Mouse (Mus musculus) megakaryocyte-erythroid progenitor cell, adult 5 weeks (primary cell): ENCODE data around the gene Sycn. TPM values are rescaled to one million over a fixed set of nuclear protein-coding genes. Genes with fewer than 3 reads are reported as not detected.

Experiments
- polyA plus RNA-seq: library from polyadenylated mRNA; stranded (reverse); fragments of >175 nt; gene quantifications from 2 replicates; pipeline ENCODE4 v1.2.3, GENCODE M21; 2012

The Sycn gene
- polyA plus RNA-seq = not detected in 2 replicates

DNA sequence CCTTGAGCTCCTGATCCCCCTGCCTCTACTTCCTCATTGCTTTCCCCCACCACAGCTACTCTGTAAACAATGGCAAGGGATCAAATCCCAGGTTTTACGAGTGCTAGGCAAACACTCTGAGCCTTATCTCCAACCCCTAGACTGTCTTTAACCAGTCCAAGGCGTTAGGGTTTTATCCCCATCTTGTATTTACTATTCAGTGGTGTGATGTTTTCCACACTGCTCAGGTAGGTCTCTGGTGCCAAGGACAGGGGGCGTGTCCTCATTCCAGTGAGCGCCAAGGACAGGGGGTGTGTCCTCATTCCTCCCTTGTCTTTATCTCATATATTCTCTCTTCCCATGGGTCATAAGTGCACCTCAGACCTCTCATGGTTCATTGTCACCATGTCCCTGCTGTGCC lies at the start of gene Sycn:
Gene Sycn (plus strand): TSS at position 360 of the 400 bp plus-strand sequence.

DNA sequence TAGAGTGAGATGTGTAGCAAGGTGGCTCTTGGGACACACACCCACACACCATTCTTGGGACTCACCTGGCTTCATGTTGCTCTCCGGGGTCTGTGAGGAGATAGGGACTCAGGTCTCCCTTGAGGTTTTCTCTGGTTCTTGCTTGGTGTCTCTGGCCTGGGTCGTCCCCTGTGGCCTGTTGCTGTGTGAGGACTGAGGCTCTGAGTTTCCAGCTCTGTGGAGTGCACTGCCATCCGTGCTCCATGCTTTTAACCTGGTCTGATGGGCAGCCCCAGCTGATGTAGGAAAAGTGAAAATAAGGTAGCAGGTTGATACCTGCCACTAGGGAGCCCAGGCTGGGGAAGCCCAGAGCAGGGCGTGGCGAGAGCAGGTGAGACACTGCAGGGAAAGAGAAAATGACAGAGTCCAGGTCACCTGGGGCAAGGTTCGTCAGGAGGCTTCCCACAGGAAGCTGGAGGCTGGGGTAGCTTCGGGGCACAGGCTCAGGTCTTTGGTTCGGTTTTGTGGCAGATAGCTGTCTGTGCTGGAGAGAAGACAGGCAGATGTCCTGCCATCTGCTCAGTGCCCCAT lies 30.2 kb upstream of the Sycn start, which contains the start of gene Ifnl2:
Gene Ifnl2 (minus strand): TSS at position 51 of the 570 bp plus-strand sequence.

DNA sequence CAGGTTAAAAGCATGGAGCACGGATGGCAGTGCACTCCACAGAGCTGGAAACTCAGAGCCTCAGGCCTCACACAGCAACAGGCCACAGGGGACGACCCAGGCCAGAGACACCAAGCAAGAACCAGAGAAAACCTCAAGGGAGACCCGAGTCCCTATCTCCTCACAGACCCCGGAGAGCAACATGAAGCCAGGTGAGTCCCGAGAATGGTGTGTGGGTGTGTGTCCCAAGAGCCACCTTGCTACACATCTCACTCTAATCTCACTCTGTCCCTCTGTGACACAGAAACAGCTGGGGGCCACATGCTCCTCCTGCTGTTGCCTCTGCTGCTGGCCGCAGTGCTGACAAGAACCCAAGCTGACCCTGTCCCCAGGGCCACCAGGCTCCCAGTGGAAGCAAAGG lies 18.1 kb upstream of the Sycn start, which contains the start of gene Ifnl3:
Gene Ifnl3 (plus strand): TSS at position 301 of the 400 bp plus-strand sequence.

DNA sequence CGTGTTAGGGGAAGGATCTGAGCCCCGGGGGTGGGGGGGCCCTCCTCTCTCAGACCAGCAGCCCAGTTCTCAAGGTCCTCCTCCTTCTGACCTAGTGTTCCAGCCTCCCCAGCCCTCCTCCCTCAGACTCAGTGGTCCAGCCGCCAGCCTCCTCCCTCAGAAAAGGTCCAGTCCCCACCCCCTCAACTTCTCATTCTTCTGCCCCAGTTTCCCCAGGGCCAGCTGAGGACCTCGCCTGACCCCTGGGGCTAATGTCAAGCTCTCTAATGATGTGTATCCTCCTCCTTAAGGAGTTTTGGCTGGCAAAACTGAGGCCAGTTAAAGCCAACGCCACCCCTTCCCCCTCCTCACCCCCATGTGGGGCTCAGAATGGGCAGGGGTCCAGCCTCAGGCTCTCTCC lies 6.5 kb downstream of the Sycn start, which contains the start of gene Nccrp1:
Gene Nccrp1 (minus strand): TSS at position 101 of the 400 bp plus-strand sequence.

Other genes with a start within 250 kb of the Sycn start
- gene Selenov, start 249.7 kb upstream of the Sycn start, polyA plus RNA-seq = 0.05 TPM in 1 of 2 replicates, not detected in the other
- gene Dll3, start 238.6 kb upstream of the Sycn start, polyA plus RNA-seq = 0.34 TPM in 1 of 2 replicates, not detected in the other
- 165 and 203 TPM in 2 replicates for gene Timm50, start 228.8 kb upstream of the Sycn start, polyA plus RNA-seq
- 128 and 162 TPM in 2 replicates for gene Supt5, start 202.1 kb upstream of the Sycn start, polyA plus RNA-seq
- 2,959 and 3,332 TPM in 2 replicates for gene Rps16, start 190.2 kb upstream of the Sycn start, polyA plus RNA-seq
- gene Plekhg2, start 168.3 kb upstream of the Sycn start, polyA plus RNA-seq = 17.3 and 19.4 TPM in 2 replicates
- 540 and 1,040 TPM in 2 replicates for gene Zfp36, start 160.6 kb upstream of the Sycn start, polyA plus RNA-seq
- 13.3 and 17.5 TPM in 2 replicates for gene Med29, start 148.2 kb upstream of the Sycn start, polyA plus RNA-seq
- gene Paf1, start 147.9 kb upstream of the Sycn start, polyA plus RNA-seq = 125 and 193 TPM in 2 replicates
- gene Gmfg, start 103.4 kb upstream of the Sycn start, polyA plus RNA-seq = 34.0 and 38.0 TPM in 2 replicates
- gene Lrfn1, start 88.9 kb upstream of the Sycn start, polyA plus RNA-seq = 12.6 and 15.9 TPM in 2 replicates
- not detected in 2 replicates for gene Ifnl2, start 30.4 kb upstream of the Sycn start, polyA plus RNA-seq
- gene Ifnl3, start 18.0 kb upstream of the Sycn start, polyA plus RNA-seq = not detected in 2 replicates
- gene Nccrp1, start 6.4 kb downstream of the Sycn start, polyA plus RNA-seq = 5.8 and 5.9 TPM in 2 replicates
- gene Samd4b, start 57.3 kb downstream of the Sycn start, polyA plus RNA-seq = 92.1 and 106 TPM in 2 replicates
- gene Pak4, start 57.3 kb downstream of the Sycn start, polyA plus RNA-seq = 41.7 and 46.1 TPM in 2 replicates
- gene Acp7, start 90.4 kb downstream of the Sycn start, polyA plus RNA-seq = not detected in 2 replicates
- gene Fbxo27, start 152.0 kb downstream of the Sycn start, polyA plus RNA-seq = 0.17 and 0.21 TPM in 2 replicates
- 1.5 and 2.0 TPM in 2 replicates for gene Fbxo17, start 175.9 kb downstream of the Sycn start, polyA plus RNA-seq
- gene Mrps12, start 200.9 kb downstream of the Sycn start, polyA plus RNA-seq = 279 and 329 TPM in 2 replicates
- 46.8 and 59.0 TPM in 2 replicates for gene Sars2, start 201.1 kb downstream of the Sycn start, polyA plus RNA-seq
- gene Ccer2, start 215.3 kb downstream of the Sycn start, polyA plus RNA-seq = not detected in 2 replicates
- 169 and 196 TPM in 2 replicates for gene Sirt2, start 225.8 kb downstream of the Sycn start, polyA plus RNA-seq
- 199 and 221 TPM in 2 replicates for gene Nfkbib, start 226.6 kb downstream of the Sycn start, polyA plus RNA-seq
- gene Rinl, start 248.1 kb downstream of the Sycn start, polyA plus RNA-seq = 81.2 and 117 TPM in 2 replicates